Mouse (Mus musculus): Measurements from ENCODE around the gene Pde4d. TPM values are rescaled to one million over a fixed set of nuclear protein-coding genes. Genes with fewer than 3 reads are reported as not detected.

Gene Pde4d
- polyA plus RNA-seq, 1 experiment from 2014 or later: 14.9 TPM

DNA sequence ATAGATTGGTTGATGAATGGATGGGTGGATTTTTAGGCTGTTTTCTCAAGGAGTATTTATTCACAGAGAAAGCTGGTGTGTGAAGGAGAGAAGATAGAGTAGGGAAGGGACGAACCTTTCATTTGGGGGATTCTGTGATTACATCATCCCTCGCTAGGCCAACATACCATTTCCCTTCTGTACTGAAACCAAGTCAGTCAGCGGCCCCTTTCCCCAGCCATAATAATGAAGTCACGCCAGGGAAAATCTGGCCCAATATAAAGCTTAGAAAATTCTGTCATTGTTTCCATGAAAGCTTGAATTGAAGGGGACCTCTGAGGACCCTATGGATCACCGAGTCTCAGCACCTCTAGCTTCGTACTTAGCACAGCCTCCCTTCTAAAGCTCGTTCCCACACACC, 307.7 kb downstream of the Pde4d start:
- Histone ChIP-seq H3K27me3 (ENCODE audit: control insufficient read depth, insufficient read depth, low read depth, low read length) (no peaks in the 10 kb centered on the region), H3K9me3 (ENCODE audit: control insufficient read depth, low read length) (no peaks in the 10 kb centered on the region), H3K4me3 (ENCODE audit: low read length) (no peak overlapping the region), H3K9ac (ENCODE audit: low read length) (no peak overlapping the region), H3K4me1 (replicated peaks; ENCODE audit: control insufficient read depth, insufficient read depth, low read length) (no peaks in the 10 kb centered on the region), H3K36me3 (ENCODE audit: control insufficient read depth, insufficient read depth, low read length) (no peaks in the 10 kb centered on the region), H3K4me2 (ENCODE audit: low read depth, low read length) (no peak overlapping the region), H3K27ac (ENCODE audit: low read length) (no peak overlapping the region)
- no peak for ATAC-seq (ENCODE audit: low read depth)
- WGBS: 80% methylated on average over 7 of the region's 7 CpGs

GRCm38 (mm10) chr13:108758331-108758730, 308.6 kb downstream of the Pde4d start:
- H3K4me2 ChIP-seq (ENCODE audit: low read depth, low read length): no peak overlapping the region
- no peaks in the 10 kb centered on the region for H3K27me3 ChIP-seq (ENCODE audit: control insufficient read depth, insufficient read depth, low read depth, low read length)
- no peak for ATAC-seq (ENCODE audit: low read depth)
- no peaks in the 10 kb centered on the region for H3K36me3 ChIP-seq (ENCODE audit: control insufficient read depth, insufficient read depth, low read length)
- H3K9ac ChIP-seq (ENCODE audit: low read length): no peak overlapping the region
- no peaks in the 10 kb centered on the region for H3K4me1 ChIP-seq (replicated peaks; ENCODE audit: control insufficient read depth, insufficient read depth, low read length)
- no peaks in the 10 kb centered on the region for H3K9me3 ChIP-seq (ENCODE audit: control insufficient read depth, low read length)
- H3K27ac ChIP-seq (ENCODE audit: low read length): no peak overlapping the region
- 75% methylated on average over 4 of the region's 4 CpGs for WGBS
- H3K4me3 ChIP-seq (ENCODE audit: low read length): no peak overlapping the region

DNA sequence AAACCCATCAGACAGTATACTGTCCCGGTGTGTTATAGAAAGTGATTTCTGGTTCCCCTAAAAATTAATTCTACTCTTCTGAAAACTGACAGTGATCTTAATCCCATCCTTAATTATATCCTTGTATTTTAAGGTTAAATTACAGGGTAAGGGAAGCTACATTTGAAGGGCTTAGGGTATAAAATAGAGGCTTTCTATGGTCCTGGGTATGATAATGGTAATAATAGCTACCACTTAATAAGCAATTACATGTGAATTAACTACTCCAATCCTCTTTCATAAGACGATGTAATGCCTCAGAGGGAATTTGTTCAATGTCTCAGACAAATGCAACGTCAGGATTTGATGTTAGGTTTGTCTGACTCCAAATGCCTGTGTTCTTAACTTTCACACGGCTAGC, 309.4 kb downstream of the Pde4d start:
- 80% methylated on average over 4 of the region's 4 CpGs for WGBS
- H3K9me3 ChIP-seq (ENCODE audit: control insufficient read depth, low read length): no peaks in the 10 kb centered on the region
- no peaks in the 10 kb centered on the region for H3K36me3 ChIP-seq (ENCODE audit: control insufficient read depth, insufficient read depth, low read length)
- no peak overlapping the region for H3K9ac ChIP-seq (ENCODE audit: low read length)
- H3K27me3 ChIP-seq (ENCODE audit: control insufficient read depth, insufficient read depth, low read depth, low read length): no peaks in the 10 kb centered on the region
- no peak overlapping the region for H3K4me3 ChIP-seq (ENCODE audit: low read length)
- H3K27ac ChIP-seq (ENCODE audit: low read length): no peak overlapping the region
- no peaks in the 10 kb centered on the region for H3K4me1 ChIP-seq (replicated peaks; ENCODE audit: control insufficient read depth, insufficient read depth, low read length)
- ATAC-seq (ENCODE audit: low read depth): no peak
- H3K4me2 ChIP-seq (ENCODE audit: low read depth, low read length): no peak overlapping the region

GRCm38 (mm10) chr13:108763295-108763694, 313.5 kb downstream of the Pde4d start:
- Histone ChIP-seq H3K27ac (ENCODE audit: low read length) (no peak overlapping the region), H3K9me3 (ENCODE audit: control insufficient read depth, low read length) (no peaks in the 10 kb centered on the region), H3K9ac (ENCODE audit: low read length) (no peak overlapping the region), H3K4me2 (ENCODE audit: low read depth, low read length) (no peak overlapping the region), H3K4me3 (ENCODE audit: low read length) (no peak overlapping the region), H3K4me1 (replicated peaks; ENCODE audit: control insufficient read depth, insufficient read depth, low read length) (no peaks in the 10 kb centered on the region), H3K27me3 (ENCODE audit: control insufficient read depth, insufficient read depth, low read depth, low read length) (no peaks in the 10 kb centered on the region), H3K36me3 (ENCODE audit: control insufficient read depth, insufficient read depth, low read length) (no peaks in the 10 kb centered on the region)
- 82% methylated on average over 3 of the region's 3 CpGs for WGBS
- no peak for ATAC-seq (ENCODE audit: low read depth)

DNA sequence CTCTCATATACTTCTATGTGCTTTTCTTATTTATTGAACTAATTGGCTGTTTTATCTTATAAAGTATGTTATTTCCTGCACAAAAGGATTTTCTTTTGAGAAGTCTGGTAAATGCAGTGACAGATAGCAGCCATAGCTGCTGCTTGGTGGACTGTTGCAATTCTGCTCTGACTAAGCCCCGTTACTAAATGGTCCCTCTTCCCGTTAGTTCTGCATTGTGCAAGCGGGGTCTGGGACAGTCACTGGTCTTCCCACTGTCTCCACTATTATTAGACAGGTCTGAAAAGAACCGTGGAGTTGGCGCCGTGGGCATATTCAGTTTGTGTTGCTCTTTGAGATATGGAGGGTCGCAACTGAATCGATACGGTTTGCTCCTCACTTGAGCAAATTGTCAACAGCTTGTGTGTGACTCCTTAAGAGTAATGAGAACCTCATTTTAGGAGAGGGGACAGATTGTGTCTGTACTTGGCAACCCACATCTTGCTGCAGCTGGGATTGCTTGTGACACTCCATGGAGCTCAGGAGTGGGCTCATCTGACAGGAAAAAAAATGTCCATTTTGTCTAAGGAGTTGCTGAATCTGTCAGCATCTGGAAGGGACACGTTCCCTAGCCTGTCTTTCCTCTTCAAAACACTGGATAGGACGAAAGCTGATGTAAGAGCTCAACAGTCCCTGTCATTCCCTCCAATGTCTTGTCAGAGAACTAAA, 316.4 kb downstream of the Pde4d start:
- no peak overlapping the region for H3K27ac ChIP-seq (ENCODE audit: low read length)
- H3K27me3 ChIP-seq (ENCODE audit: control insufficient read depth, insufficient read depth, low read depth, low read length): no peaks in the 10 kb centered on the region
- peak; percentile 63 for ATAC-seq (ENCODE audit: low read depth)
- WGBS: 53% methylated on average over 11 of the region's 11 CpGs
- no peaks in the 10 kb centered on the region for H3K9me3 ChIP-seq (ENCODE audit: control insufficient read depth, low read length)
- H3K9ac ChIP-seq (ENCODE audit: low read length): no peak overlapping the region
- H3K4me2 ChIP-seq (ENCODE audit: low read depth, low read length): peak overlapping the region; percentile 14; the same call in 1 of the 2 replicates
- H3K4me3 ChIP-seq (ENCODE audit: low read length): no peak overlapping the region
- no peaks in the 10 kb centered on the region for H3K4me1 ChIP-seq (replicated peaks; ENCODE audit: control insufficient read depth, insufficient read depth, low read length)
- H3K36me3 ChIP-seq (ENCODE audit: control insufficient read depth, insufficient read depth, low read length): no peaks in the 10 kb centered on the region

DNA sequence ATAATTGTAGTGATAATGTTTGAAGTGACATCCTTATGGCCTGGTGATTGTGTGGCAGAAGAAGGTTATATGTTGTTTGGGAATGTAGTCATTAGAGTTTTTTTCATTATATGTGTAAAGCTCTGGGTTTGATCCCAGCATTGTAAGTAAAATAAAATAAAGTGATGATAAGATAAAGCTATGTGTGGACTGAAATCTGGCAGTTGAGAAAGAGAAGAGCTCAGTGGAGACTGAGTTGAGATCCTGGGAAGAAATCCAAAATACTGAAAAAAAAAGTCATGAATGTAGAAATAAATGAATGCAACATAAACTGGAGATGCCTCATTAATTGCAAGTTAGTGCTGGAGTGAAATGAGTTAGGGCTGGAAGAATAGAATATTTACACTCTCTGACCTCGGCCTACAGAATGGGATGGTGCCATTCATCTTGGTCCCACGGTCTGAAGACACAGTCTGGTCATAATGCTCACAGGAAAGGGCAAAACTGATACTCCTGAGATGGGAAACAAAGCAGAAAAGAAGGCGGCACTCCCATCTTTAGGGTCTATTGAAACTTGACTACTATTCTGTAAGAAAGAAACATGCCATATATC, 319.8 kb downstream of the Pde4d start:
- Histone ChIP-seq H3K4me2 (ENCODE audit: low read depth, low read length) (no peak overlapping the region), H3K4me1 (replicated peaks; ENCODE audit: control insufficient read depth, insufficient read depth, low read length) (no peaks in the 10 kb centered on the region), H3K27ac (ENCODE audit: low read length) (no peak overlapping the region), H3K4me3 (ENCODE audit: low read length) (no peak overlapping the region), H3K9ac (ENCODE audit: low read length) (no peak overlapping the region), H3K27me3 (ENCODE audit: control insufficient read depth, insufficient read depth, low read depth, low read length) (no peaks in the 10 kb centered on the region), H3K36me3 (ENCODE audit: control insufficient read depth, insufficient read depth, low read length) (no peaks in the 10 kb centered on the region), H3K9me3 (ENCODE audit: control insufficient read depth, low read length) (no peaks in the 10 kb centered on the region)
- 47% methylated on average over 3 of the region's 3 CpGs for WGBS
- ATAC-seq (ENCODE audit: low read depth): peak; percentile 82

- no peak overlapping the region for H3K9ac ChIP-seq (ENCODE audit: low read length)
- no peak overlapping the region for H3K27ac ChIP-seq (ENCODE audit: low read length)
- H3K27me3 ChIP-seq (ENCODE audit: control insufficient read depth, insufficient read depth, low read depth, low read length): no peaks in the 10 kb centered on the region
- no peak for ATAC-seq (ENCODE audit: low read depth)
- no peaks in the 10 kb centered on the region for H3K9me3 ChIP-seq (ENCODE audit: control insufficient read depth, low read length)
- H3K4me1 ChIP-seq (replicated peaks; ENCODE audit: control insufficient read depth, insufficient read depth, low read length): no peaks in the 10 kb centered on the region
- 85% methylated on average over 3 of the region's 3 CpGs for WGBS
- H3K4me2 ChIP-seq (ENCODE audit: low read depth, low read length): no peak overlapping the region
- H3K4me3 ChIP-seq (ENCODE audit: low read length): no peak overlapping the region
- no peaks in the 10 kb centered on the region for H3K36me3 ChIP-seq (ENCODE audit: control insufficient read depth, insufficient read depth, low read length)
These were observed 322.6 kb downstream of the Pde4d start for GRCm38 (mm10) chr13:108772386-108772785.

DNA sequence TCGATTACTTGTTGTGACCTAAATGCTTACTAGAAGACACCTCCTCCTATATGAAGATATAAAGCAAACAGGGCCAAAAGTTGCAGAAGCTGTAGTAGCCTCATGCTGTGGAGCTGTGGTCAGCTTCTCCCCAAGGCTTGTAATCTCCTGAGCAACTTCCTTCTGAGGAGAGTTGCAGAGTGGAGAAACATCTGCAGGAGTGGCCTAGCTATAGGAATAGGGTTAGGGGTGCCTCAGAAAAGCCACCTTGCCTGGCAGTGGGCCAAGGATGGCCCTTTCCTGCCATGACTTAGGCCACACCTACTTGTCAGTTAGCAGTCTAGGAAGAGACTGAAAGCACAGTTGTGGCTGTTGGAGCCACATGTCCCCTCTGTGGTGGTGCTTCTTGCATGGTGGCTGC, 325.2 kb downstream of the Pde4d start:
- Histone ChIP-seq H3K9ac (ENCODE audit: low read length) (no peak overlapping the region), H3K27me3 (ENCODE audit: control insufficient read depth, insufficient read depth, low read depth, low read length) (no peaks in the 10 kb centered on the region), H3K4me3 (ENCODE audit: low read length) (no peak overlapping the region), H3K4me2 (ENCODE audit: low read depth, low read length) (no peak overlapping the region), H3K27ac (ENCODE audit: low read length) (no peak overlapping the region), H3K9me3 (ENCODE audit: control insufficient read depth, low read length) (no peaks in the 10 kb centered on the region), H3K4me1 (replicated peaks; ENCODE audit: control insufficient read depth, insufficient read depth, low read length) (no peaks in the 10 kb centered on the region), H3K36me3 (ENCODE audit: control insufficient read depth, insufficient read depth, low read length) (no peaks in the 10 kb centered on the region)
- 68% methylated on average over 1 of the region's 1 CpGs for WGBS
- ATAC-seq (ENCODE audit: low read depth): no peak

DNA sequence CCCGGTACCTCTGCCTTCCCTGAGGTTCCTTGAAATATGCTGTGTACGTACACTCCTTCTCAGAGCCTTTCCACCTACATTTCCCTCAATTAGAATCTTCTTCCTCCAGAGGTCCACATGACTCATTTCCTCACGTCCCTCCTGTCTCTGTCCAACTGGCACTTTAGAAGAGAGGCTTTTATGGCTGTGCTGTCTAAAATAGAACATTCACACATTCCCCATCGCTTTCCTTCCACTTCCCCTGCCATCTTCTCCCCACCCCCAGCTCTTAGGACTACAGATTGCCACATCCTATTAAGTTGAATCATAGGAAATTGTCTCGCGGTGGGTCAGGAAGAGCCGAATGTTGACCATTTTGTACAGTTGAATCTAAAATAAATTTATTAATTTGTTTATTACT, 326.1 kb downstream of the Pde4d start:
- no peak overlapping the region for H3K9ac ChIP-seq (ENCODE audit: low read length)
- no peak overlapping the region for H3K4me2 ChIP-seq (ENCODE audit: low read depth, low read length)
- H3K36me3 ChIP-seq (ENCODE audit: control insufficient read depth, insufficient read depth, low read length): no peaks in the 10 kb centered on the region
- no peak overlapping the region for H3K4me3 ChIP-seq (ENCODE audit: low read length)
- H3K9me3 ChIP-seq (ENCODE audit: control insufficient read depth, low read length): no peaks in the 10 kb centered on the region
- no peak overlapping the region for H3K27ac ChIP-seq (ENCODE audit: low read length)
- ATAC-seq (ENCODE audit: low read depth): no peak
- H3K4me1 ChIP-seq (replicated peaks; ENCODE audit: control insufficient read depth, insufficient read depth, low read length): no peaks in the 10 kb centered on the region
- 56% methylated on average over 7 of the region's 7 CpGs for WGBS
- no peaks in the 10 kb centered on the region for H3K27me3 ChIP-seq (ENCODE audit: control insufficient read depth, insufficient read depth, low read depth, low read length)
